Mouse (Mus musculus): ENCODE measurements around the gene Pdlim3. TPM values are rescaled to one million over a fixed set of nuclear protein-coding genes. Genes with fewer than 3 reads are reported as not detected.

The Pdlim3 gene
- total RNA-seq (2014; fragmentation: Nextera tagmentation) (not detected in 2 replicates), total RNA-seq (2017) (0.27 TPM in 1 of 2 replicates, not detected in the other), polyA plus RNA-seq (2012) (not detected in 2 replicates)

DNA sequence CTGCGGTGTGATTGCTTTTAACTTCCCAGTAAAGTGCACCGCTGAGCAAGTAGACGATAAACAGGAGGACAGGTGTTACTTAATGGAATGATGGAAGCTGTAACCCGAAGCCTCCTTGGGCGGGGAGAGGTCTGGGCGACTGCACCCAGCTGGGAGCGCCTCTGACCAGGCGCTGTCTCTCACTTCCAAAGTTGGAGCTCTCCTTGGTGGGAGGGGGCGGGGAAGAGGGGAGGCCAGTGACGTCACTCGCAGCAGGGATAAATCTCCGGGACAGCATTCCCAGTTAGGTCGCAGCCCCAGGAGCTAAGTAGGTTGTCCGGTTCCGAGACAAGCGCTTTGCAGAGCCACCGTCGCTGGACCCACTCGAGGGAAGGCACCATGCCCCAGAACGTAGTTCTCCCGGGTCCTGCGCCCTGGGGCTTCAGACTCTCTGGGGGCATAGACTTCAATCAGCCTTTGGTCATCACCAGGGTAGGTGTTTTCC lies at the start of gene Pdlim3:
TSS of gene Pdlim3 (plus strand) at position 260 of the 484 bp plus-strand sequence.
- no peaks in the 10 kb centered on the region for H3K4me1 ChIP-seq (ENCODE audit: insufficient read depth, low read depth, low read length)
- DNase-seq (ENCODE audit: low spot score) = no peak
- H3K27me3 ChIP-seq (ENCODE audit: insufficient read depth, low read length) = no peaks in the 10 kb centered on the region
- H3K4me3 ChIP-seq (ENCODE audit: low read depth, low read length) = no peak within 1 kb of the TSS
- H3K36me3 ChIP-seq (replicated peaks) = no peaks in the 10 kb centered on the region
- no peaks in the 10 kb centered on the region for H3K9me3 ChIP-seq (replicated peaks)
- TF ChIP-seq TAL1 (conservative IDR thresholded peaks at IDR 0.05; ENCODE audit: low read depth, low read length) (no peak), GATA2 (IDR thresholded peaks at IDR 0.05; ENCODE audit: borderline replicate concordance, low read depth, low read length) (no peak), GATA1 (IDR thresholded peaks at IDR 0.05; ENCODE audit: borderline replicate concordance, low read length) (no peak), POLR2AphosphoS5 (IDR thresholded peaks at IDR 0.05; ENCODE audit: insufficient replicate concordance, low read depth, low read length) (no peak), CTCF (IDR thresholded peaks at IDR 0.05; ENCODE audit: low read depth, low read length) (no peak)
- ATAC-seq (ENCODE audit: extremely low read depth, insufficient number of reproducible peaks, low FRiP score, poor library complexity, severe bottlenecking) = no peak

DNA sequence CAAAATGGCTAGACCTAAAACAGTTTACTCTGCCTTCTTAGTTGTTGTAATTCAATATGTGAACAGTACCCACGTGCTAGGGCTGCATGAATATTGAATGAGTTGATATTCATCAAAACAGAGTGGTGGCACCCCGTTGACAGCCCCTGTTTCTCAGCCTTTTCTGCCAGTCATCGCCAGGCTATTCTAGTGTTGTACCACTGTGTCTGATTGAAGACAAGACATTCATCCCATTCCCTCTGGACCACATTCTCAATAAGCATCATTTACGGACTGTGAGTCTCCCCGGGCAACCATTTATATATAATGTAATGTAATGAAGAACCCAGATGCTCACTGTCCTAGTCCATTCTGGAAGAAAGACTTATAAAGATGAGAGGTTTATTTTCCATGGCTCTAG lies 42.0 kb upstream of the Pdlim3 start:
- TF ChIP-seq TAL1 (conservative IDR thresholded peaks at IDR 0.05; ENCODE audit: low read depth, low read length) = no peak
- no peak for TF ChIP-seq CTCF (IDR thresholded peaks at IDR 0.05; ENCODE audit: low read depth, low read length)
- TF ChIP-seq GATA1 (IDR thresholded peaks at IDR 0.05; ENCODE audit: borderline replicate concordance, low read length) = no peak
- no peak for TF ChIP-seq POLR2AphosphoS5 (IDR thresholded peaks at IDR 0.05; ENCODE audit: insufficient replicate concordance, low read depth, low read length)
- no peak for TF ChIP-seq GATA2 (IDR thresholded peaks at IDR 0.05; ENCODE audit: borderline replicate concordance, low read depth, low read length)
- no peak overlapping the region for H3K4me3 ChIP-seq (ENCODE audit: low read depth, low read length)
- ATAC-seq (ENCODE audit: extremely low read depth, insufficient number of reproducible peaks, low FRiP score, poor library complexity, severe bottlenecking) = no peak
- no peaks in the 10 kb centered on the region for H3K27me3 ChIP-seq (ENCODE audit: insufficient read depth, low read length)
- no peaks in the 10 kb centered on the region for H3K4me1 ChIP-seq (ENCODE audit: insufficient read depth, low read depth, low read length)
- H3K36me3 ChIP-seq (replicated peaks) = no peaks in the 10 kb centered on the region
- H3K9me3 ChIP-seq (replicated peaks) = no peaks in the 10 kb centered on the region
- DNase-seq (ENCODE audit: low spot score) = no peak

GRCm38 (mm10) chr8:45844097-45844885 lies 41.0 kb upstream of the Pdlim3 start:
- H3K36me3 ChIP-seq (replicated peaks) = no peaks in the 10 kb centered on the region
- no peaks in the 10 kb centered on the region for H3K4me1 ChIP-seq (ENCODE audit: insufficient read depth, low read depth, low read length)
- H3K9me3 ChIP-seq (replicated peaks) = no peaks in the 10 kb centered on the region
- no peak overlapping the region for H3K4me3 ChIP-seq (ENCODE audit: low read depth, low read length)
- TF ChIP-seq TAL1 (conservative IDR thresholded peaks at IDR 0.05; ENCODE audit: low read depth, low read length) (no peak), POLR2AphosphoS5 (IDR thresholded peaks at IDR 0.05; ENCODE audit: insufficient replicate concordance, low read depth, low read length) (no peak), GATA1 (IDR thresholded peaks at IDR 0.05; ENCODE audit: borderline replicate concordance, low read length) (no peak), GATA2 (IDR thresholded peaks at IDR 0.05; ENCODE audit: borderline replicate concordance, low read depth, low read length) (no peak), CTCF (IDR thresholded peaks at IDR 0.05; ENCODE audit: low read depth, low read length) (no peak)
- ATAC-seq (ENCODE audit: extremely low read depth, insufficient number of reproducible peaks, low FRiP score, poor library complexity, severe bottlenecking) (no peak), DNase-seq (ENCODE audit: low spot score) (no peak)
- H3K27me3 ChIP-seq (ENCODE audit: insufficient read depth, low read length) = no peaks in the 10 kb centered on the region

DNA sequence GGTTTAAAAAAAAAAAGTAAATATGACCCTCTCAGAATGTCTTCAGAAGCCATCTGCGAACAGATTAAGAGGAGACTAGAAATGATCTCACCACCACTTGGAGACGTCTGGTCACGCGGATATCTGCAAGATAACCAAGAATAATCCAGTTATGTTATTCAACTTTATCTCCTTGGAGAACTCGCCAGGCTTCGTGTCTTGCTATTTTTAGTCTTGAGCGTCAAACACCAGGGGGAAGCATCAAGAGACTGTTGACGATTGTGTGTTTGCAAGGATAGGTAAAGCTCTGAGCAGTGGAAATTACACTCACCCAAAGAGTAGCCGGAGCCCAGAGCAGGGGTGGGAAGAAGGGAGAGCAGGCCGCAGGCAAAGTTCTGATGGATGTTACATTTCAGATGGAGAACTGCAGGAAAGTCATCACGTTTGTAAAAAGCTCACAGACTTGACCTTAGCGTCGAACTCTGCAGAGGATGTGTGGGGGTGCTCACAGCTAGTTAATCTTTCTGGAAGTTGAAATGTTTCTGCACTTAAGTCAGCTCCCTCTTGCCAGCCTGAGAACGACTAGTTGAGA lies 40.3 kb upstream of the Pdlim3 start:
- TF ChIP-seq POLR2AphosphoS5 (IDR thresholded peaks at IDR 0.05; ENCODE audit: insufficient replicate concordance, low read depth, low read length) = no peak
- TF ChIP-seq TAL1 (conservative IDR thresholded peaks at IDR 0.05; ENCODE audit: low read depth, low read length) = no peak
- TF ChIP-seq GATA1 (IDR thresholded peaks at IDR 0.05; ENCODE audit: borderline replicate concordance, low read length) = no peak
- TF ChIP-seq GATA2 (IDR thresholded peaks at IDR 0.05; ENCODE audit: borderline replicate concordance, low read depth, low read length) = no peak
- TF ChIP-seq CTCF (IDR thresholded peaks at IDR 0.05; ENCODE audit: low read depth, low read length) = no peak
- no peaks in the 10 kb centered on the region for H3K9me3 ChIP-seq (replicated peaks)
- DNase-seq (ENCODE audit: low spot score) = no peak
- no peak for ATAC-seq (ENCODE audit: extremely low read depth, insufficient number of reproducible peaks, low FRiP score, poor library complexity, severe bottlenecking)
- no peaks in the 10 kb centered on the region for H3K36me3 ChIP-seq (replicated peaks)
- H3K4me3 ChIP-seq (ENCODE audit: low read depth, low read length) = no peak overlapping the region
- H3K27me3 ChIP-seq (ENCODE audit: insufficient read depth, low read length) = no peaks in the 10 kb centered on the region
- H3K4me1 ChIP-seq (ENCODE audit: insufficient read depth, low read depth, low read length) = no peaks in the 10 kb centered on the region

DNA sequence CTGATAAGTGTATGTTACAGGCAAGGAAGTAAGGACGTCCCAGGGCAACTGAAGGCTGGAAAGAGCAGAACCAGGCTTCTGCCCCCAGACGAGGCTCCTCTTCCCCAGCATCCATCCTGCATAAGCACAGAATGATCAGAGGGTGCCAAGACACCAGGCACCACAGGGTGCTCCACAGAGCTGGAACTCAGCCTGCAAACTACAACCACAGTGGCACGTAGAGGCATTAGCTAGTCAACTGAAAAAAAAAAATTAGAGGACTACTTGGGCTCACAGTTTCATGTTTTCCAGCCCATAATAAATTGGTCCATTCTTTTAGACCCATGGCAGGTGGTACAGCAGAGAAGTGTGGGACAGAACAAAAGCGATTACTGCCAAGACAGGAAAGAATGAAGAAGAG lies 39.4 kb upstream of the Pdlim3 start:
- TF ChIP-seq GATA1 (IDR thresholded peaks at IDR 0.05; ENCODE audit: borderline replicate concordance, low read length) (no peak), TAL1 (conservative IDR thresholded peaks at IDR 0.05; ENCODE audit: low read depth, low read length) (no peak), POLR2AphosphoS5 (IDR thresholded peaks at IDR 0.05; ENCODE audit: insufficient replicate concordance, low read depth, low read length) (no peak), GATA2 (IDR thresholded peaks at IDR 0.05; ENCODE audit: borderline replicate concordance, low read depth, low read length) (no peak), CTCF (IDR thresholded peaks at IDR 0.05; ENCODE audit: low read depth, low read length) (no peak)
- DNase-seq (ENCODE audit: low spot score) = no peak
- no peaks in the 10 kb centered on the region for H3K9me3 ChIP-seq (replicated peaks)
- no peak overlapping the region for H3K4me3 ChIP-seq (ENCODE audit: low read depth, low read length)
- no peaks in the 10 kb centered on the region for H3K36me3 ChIP-seq (replicated peaks)
- ATAC-seq (ENCODE audit: extremely low read depth, insufficient number of reproducible peaks, low FRiP score, poor library complexity, severe bottlenecking) = no peak
- no peaks in the 10 kb centered on the region for H3K27me3 ChIP-seq (ENCODE audit: insufficient read depth, low read length)
- no peaks in the 10 kb centered on the region for H3K4me1 ChIP-seq (ENCODE audit: insufficient read depth, low read depth, low read length)

- TF ChIP-seq POLR2AphosphoS5 (IDR thresholded peaks at IDR 0.05; ENCODE audit: insufficient replicate concordance, low read depth, low read length) (no peak), TAL1 (conservative IDR thresholded peaks at IDR 0.05; ENCODE audit: low read depth, low read length) (no peak), GATA1 (IDR thresholded peaks at IDR 0.05; ENCODE audit: borderline replicate concordance, low read length) (no peak), GATA2 (IDR thresholded peaks at IDR 0.05; ENCODE audit: borderline replicate concordance, low read depth, low read length) (no peak), CTCF (IDR thresholded peaks at IDR 0.05; ENCODE audit: low read depth, low read length) (no peak)
- no peaks in the 10 kb centered on the region for H3K36me3 ChIP-seq (replicated peaks)
- no peaks in the 10 kb centered on the region for H3K9me3 ChIP-seq (replicated peaks)
- ATAC-seq (ENCODE audit: extremely low read depth, insufficient number of reproducible peaks, low FRiP score, poor library complexity, severe bottlenecking) = no peak
- no peaks in the 10 kb centered on the region for H3K27me3 ChIP-seq (ENCODE audit: insufficient read depth, low read length)
- H3K4me3 ChIP-seq (ENCODE audit: low read depth, low read length) = no peak overlapping the region
- H3K4me1 ChIP-seq (ENCODE audit: insufficient read depth, low read depth, low read length) = no peaks in the 10 kb centered on the region
- no peak for DNase-seq (ENCODE audit: low spot score)
Measured at GRCm38 (mm10) chr8:45855118-45855517, 30.1 kb upstream of the Pdlim3 start.

Data from G1E (cell line).